Mouse (Mus musculus) embryonic fibroblast, embryonic 13.5 days (primary cell): Measurements from ENCODE around the gene Sel1l2. TPM values are rescaled to one million over a fixed set of nuclear protein-coding genes. Genes with fewer than 3 reads are reported as not detected.
"Not testable (repeated sequence)": the region's sequence is repeated elsewhere in the genome, so short reads cannot be mapped to it uniquely, and the experiment has no call there.

Source experiments
- H3K27ac ChIP-seq: 2 replicates; pipeline ENCODE4 v1.5.1; 2012; ENCODE audit warnings: low read length, control low read depth, inconsistent platforms; ENCODE audit not compliant: insufficient read depth
- H3K4me1 ChIP-seq: 2 replicates; pipeline ENCODE4 v1.6.1; 2011; ENCODE audit warnings: low read length; ENCODE audit not compliant: control insufficient read depth, insufficient read depth
- H3K4me3 ChIP-seq: 2 replicates; pipeline ENCODE4 v1.5.1; 2011; ENCODE audit warnings: mild to moderate bottlenecking, control low read depth, low read length; ENCODE audit not compliant: insufficient read depth
- CTCF ChIP-seq: IDR thresholded peaks from 2 replicates; pipeline ENCODE4 v1.5.1; 2011; ENCODE audit warnings: mild to moderate bottlenecking, control low read depth, low read length, moderate library complexity, borderline replicate concordance; ENCODE audit not compliant: insufficient read depth
- POLR2A ChIP-seq: IDR thresholded peaks from 2 replicates; pipeline ENCODE4 v1.6.1; 2011; ENCODE audit warnings: low read depth, mild to moderate bottlenecking, control low read depth, low read length, moderate library complexity
- polyA plus RNA-seq: library from polyadenylated mRNA; stranded (reverse); fragments of >200 nt; gene quantifications from 2 replicates; pipeline ENCODE4 v1.2.4, GENCODE M21; 2011; ENCODE audit warnings: low read depth; ENCODE audit not compliant: missing spikeins, insufficient read length

The Sel1l2 gene
- polyA plus RNA-seq, 1 experiment, result not detected

DNA sequence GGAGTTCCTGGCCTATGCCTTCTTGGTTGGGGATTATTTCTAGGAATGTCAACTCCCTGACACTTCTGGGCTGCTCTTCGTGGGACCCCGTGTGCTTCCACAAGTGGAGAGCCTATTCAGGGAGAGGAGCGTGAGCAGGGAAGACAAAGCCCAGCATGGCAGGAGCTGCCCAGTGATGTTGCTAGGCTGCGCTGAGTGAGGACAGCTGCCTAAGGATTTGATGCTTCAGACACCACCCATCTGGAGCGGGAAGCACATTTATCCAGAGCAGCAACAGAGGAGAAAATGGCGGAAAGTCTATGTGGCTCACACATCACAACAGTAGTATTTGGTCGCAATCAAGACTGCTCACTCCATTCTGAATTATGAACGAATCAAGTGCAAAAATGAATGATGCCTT is 169.2 kb downstream of the Sel1l2 start:
- Histone ChIP-seq H3K27ac (no peak overlapping the region), H3K4me3 (no peak overlapping the region), H3K4me1 (no peaks in the 10 kb centered on the region)
- TF ChIP-seq POLR2A, result no peak
- no peak for TF ChIP-seq CTCF

DNA sequence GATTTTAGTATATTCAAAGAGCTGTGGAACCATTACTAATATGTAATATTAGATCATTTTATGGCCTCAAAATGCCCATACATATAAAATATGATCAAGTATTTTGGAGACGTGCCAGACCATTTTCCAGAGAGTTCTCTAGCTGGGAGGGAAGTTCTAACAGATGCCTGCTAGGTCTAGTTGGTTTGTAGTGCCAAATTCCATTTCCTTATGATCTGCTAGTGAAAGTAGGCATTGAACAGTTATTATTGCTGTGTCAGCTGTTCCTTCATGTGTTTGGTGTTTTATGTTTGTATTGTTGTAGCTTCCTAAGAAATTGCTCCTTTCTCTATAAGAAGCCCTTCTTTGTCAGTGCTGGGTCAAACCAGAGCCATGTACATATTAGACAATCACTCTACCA is 173.5 kb downstream of the Sel1l2 start:
- no peak overlapping the region for H3K4me3 ChIP-seq
- TF ChIP-seq POLR2A (no peak), CTCF (no peak)
- no peaks in the 10 kb centered on the region for H3K4me1 ChIP-seq
- no peak overlapping the region for H3K27ac ChIP-seq

DNA sequence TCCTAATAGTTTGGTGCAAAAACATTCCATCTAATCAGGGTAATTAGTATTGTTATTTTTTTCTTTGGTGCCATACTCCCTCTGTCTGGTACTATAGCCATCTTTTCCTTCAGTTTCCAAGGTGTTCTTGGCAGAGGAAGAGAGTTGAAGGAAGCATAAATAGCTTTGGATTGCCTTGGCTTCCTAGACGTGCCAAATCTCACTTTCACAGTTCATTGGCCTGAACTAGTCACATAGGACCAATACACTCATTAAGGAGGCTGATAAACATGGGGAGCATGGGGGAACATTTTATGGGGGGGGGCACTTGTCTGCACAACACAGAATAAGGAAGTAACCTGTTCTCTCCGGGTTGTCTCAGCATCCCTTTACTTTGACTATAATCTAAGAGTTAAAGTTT is 174.1 kb downstream of the Sel1l2 start:
- TF ChIP-seq POLR2A (no peak), CTCF (no peak)
- no peak overlapping the region for H3K4me3 ChIP-seq
- H3K4me1 ChIP-seq, result no peaks in the 10 kb centered on the region
- H3K27ac ChIP-seq, result no peak overlapping the region

- Histone ChIP-seq H3K4me3 (no peak overlapping the region), H3K4me1 (no peaks in the 10 kb centered on the region), H3K27ac (no peak overlapping the region)
- no peak for TF ChIP-seq POLR2A
- TF ChIP-seq CTCF, result no peak
Measured at GRCm38 (mm10) chr2:140214519-140215027, 174.9 kb downstream of the Sel1l2 start.

DNA sequence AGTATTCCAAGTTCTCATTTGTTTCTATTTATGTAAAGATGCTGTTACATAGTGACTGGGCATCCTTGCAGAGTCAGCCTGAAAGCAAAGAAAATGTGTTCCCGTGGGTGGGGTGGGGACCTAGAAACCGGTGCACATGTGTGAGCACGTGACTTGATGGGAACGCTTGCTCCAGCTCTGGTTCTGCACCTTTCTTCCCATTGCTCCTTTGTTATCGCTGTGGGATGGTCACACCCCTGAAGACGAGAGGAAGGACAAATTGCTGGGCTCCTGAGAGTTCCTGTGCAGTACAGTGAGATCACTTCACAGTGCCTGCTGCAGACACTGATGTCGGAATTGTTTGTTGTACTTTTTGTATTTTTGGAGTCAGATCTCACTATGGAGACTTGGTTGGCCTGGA is 185.8 kb downstream of the Sel1l2 start:
- no peak for TF ChIP-seq POLR2A
- no peak for TF ChIP-seq CTCF
- no peak overlapping the region for H3K27ac ChIP-seq
- no peak overlapping the region for H3K4me3 ChIP-seq
- H3K4me1 ChIP-seq, result no peaks in the 10 kb centered on the region

- Histone ChIP-seq H3K4me1 (no peaks in the 10 kb centered on the region), H3K4me3 (no peak overlapping the region), H3K27ac (no peak overlapping the region)
- no peak for TF ChIP-seq CTCF
- no peak for TF ChIP-seq POLR2A
Measured at GRCm38 (mm10) chr2:140202573-140202972, 186.9 kb downstream of the Sel1l2 start.

DNA sequence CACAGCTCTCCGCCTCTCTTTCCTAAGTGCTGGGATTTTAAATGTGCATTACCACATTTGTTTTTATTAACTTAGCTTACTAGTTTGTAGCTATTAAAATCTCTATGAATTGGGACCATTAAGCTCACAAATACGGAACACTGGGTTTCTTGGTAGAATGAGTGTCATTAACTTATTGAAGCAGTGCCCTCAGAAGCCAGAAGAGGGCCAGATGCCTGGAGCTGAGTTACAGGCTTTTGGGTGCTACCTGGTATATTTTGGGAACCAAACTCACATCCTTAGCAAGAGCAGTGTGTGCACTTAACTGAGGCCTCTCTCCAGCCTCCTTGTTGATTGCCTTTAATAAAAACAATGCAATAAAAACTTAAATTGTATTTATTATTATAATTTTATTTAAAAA is 188.8 kb downstream of the Sel1l2 start:
- TF ChIP-seq POLR2A (no peak), CTCF (no peak)
- Histone ChIP-seq H3K4me1 (no peaks in the 10 kb centered on the region), H3K27ac (no peak overlapping the region), H3K4me3 (no peak overlapping the region)

GRCm38 (mm10) chr2:140185685-140186210 is 203.8 kb downstream of the Sel1l2 start:
- not testable (repeated sequence) for H3K4me1 ChIP-seq, H3K27ac ChIP-seq, H3K4me3 ChIP-seq

Other genes starting within 250 kb of the Sel1l2 start
- not detected in 2 replicates for gene Gm17374, start 237.7 kb downstream of the Sel1l2 start, polyA plus RNA-seq
- gene Esf1, start 219.1 kb downstream of the Sel1l2 start, polyA plus RNA-seq, result 29.3 and 32.7 TPM in 2 replicates
- 16.9 and 18.8 TPM in 2 replicates for gene Ndufaf5, start 219.1 kb downstream of the Sel1l2 start, polyA plus RNA-seq
- 5.8 and 8.6 TPM in 2 replicates for gene Macrod2, start 5.6 kb upstream of the Sel1l2 start, polyA plus RNA-seq